Mouse (Mus musculus) embryonic fibroblast, embryonic 13.5 days (primary cell): ENCODE data around the gene Adamtsl1.

Source experiments
- CTCF ChIP-seq: IDR thresholded peaks from 2 replicates; pipeline ENCODE4 v1.5.1; 2011; ENCODE audit warnings: mild to moderate bottlenecking, control low read depth, low read length, moderate library complexity, borderline replicate concordance; ENCODE audit not compliant: insufficient read depth
- POLR2A ChIP-seq: IDR thresholded peaks from 2 replicates; pipeline ENCODE4 v1.6.1; 2011; ENCODE audit warnings: low read depth, mild to moderate bottlenecking, control low read depth, low read length, moderate library complexity

DNA sequence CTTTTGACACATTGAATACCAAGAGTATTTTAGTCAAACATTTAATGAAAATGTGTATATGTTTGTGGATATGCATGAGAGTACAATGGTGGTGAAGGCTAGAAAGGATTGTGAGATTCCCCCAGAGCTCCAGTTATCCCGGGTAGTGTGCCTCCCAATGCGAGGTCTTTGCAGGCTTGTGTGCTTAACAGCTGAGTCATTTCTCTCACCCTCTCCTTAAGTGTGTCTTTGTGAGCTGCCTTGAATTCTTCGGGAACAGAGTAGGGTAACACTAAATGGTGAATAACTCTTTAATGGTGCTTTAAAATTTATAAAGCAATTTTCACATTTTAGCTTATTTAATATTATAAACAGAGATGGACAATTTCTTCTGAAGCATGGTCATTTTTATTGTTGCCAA, 8.3 kb upstream of the Adamtsl1 start:
- TF ChIP-seq CTCF (no peak), POLR2A (no peak)
